Mouse (Mus musculus) cerebellum, adult 9-10 months (tissue): ENCODE results near the gene Noct.

ENCODE experiments used
- DNase-seq: peaks from one replicate; pipeline ENCODE4 v3.0.0; 2022

The Noct gene

DNA sequence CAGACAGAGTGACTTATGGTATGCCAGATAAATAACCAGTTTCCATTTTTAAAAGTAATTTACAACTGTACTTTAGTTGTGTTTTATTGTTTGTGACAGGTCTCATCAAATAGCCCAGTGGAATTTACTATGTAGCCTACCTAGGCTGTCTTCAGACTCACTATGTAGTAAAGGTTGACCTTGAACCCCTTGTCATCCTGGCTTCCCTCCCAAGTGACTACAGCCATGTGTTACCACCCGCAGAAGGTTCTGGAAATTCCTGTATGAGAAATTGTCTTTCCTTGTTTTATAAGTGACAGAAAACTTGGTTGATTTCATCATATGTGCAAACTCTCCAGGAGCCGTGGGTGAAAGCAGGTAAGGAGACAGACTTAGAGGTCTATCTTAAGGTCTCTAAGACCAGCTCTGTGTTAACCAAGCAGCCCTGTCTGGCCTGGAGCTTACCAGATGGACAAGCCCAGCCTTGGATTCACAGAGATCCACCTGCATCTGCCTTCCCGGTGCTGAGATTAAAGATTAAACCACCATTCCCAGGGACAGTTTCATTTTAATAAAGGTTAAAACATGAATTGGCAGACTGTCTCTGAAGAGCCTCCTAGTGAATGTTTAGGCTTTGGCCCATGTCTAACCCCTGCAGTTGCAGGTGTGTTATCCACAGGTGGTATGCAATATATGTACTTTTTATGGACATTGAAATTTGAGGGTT, 8.1 kb downstream of the Noct start:
- no peak for DNase-seq

DNA sequence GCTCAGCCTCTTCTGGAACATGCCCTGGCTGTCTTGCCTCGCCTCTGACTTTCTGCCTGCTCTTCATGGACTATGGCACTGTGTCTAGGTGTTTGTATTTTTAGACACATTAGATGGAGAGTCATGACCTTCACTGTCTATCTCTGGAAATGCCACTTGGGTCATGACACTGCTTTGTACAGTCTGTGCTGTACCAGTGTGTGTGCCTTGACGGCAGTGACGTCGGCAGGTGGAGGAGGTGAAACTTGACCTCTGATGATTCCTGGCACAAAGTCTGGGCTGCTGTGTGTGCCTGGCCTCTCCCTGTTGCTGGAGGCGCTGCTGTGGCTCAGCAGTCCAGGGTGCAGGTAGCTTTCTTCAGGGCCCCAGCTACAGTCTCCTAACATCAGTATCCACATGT, 9.2 kb downstream of the Noct start:
- no peak for DNase-seq

DNA sequence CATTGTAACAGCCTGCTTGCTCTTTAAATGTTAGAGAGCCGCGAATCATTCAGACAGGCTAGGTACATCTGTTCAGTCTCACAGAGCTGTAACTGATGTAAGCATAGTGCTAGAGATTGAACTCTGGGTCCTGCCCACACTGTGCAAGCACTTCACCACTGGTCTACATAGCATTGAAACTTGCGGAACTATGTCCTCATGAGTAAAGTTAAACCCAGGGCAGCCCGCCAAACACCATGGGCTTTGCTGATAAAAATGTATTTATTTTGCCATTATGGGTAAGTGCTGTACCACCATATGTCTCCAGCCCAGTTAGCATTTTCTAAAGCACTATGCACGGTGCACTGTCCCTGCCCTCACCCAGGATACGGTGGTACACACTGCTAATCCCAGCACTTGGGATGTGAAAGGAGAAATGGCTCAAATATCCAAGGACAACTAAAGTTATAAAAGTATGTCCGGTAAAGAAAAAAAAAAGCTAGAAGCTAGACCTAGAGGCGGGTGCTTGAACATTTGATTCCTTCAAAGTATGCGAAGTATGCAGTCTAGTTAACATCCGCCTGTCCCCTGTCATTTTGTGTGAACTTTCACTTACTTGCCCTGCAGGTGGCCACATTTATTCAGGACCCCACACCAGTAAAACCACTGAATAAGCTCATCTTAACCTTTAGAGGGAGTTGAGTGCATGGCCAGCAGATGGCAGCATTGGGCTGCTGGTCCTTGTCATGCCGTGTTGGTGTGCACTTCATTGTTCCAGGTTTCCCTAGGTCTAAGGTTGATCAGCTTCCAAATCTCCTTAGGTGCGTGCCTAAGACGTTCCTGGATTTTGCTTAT, 9.9 kb downstream of the Noct start:
- DNase-seq = peak; percentile 87

GRCm38 (mm10) chr3:51234752-51235055, 10.5 kb downstream of the Noct start:
- no peak for DNase-seq

DNA sequence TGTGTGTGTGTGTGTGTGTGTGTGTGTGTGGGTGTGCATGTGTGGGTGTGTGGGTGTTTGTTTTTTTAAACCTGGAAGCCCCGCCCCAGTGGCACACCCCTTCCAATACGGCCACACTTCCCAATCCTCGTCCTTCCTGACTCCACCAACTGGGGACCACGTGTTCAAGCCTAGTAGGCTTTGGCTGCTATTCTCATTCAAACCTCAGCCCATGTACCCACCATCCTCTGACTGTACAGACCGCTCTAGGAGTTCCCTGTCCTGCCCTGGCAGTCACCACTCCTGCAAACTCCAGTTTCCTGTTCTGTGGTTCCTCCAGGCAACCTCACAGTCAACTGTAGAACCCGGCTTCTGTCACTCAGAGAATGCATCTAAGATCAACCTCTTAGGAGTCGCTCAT, 14.3 kb downstream of the Noct start:
- no peak for DNase-seq

- no peak for DNase-seq
These were observed 15.3 kb downstream of the Noct start for GRCm38 (mm10) chr3:51239541-51239940.

- no peak for DNase-seq
These were observed 23.5 kb downstream of the Noct start for GRCm38 (mm10) chr3:51247704-51248103.

GRCm38 (mm10) chr3:51248600-51248999, 24.4 kb downstream of the Noct start:
- no peak for DNase-seq

GRCm38 (mm10) chr3:51249460-51249859, 25.2 kb downstream of the Noct start:
- DNase-seq = no peak

DNA sequence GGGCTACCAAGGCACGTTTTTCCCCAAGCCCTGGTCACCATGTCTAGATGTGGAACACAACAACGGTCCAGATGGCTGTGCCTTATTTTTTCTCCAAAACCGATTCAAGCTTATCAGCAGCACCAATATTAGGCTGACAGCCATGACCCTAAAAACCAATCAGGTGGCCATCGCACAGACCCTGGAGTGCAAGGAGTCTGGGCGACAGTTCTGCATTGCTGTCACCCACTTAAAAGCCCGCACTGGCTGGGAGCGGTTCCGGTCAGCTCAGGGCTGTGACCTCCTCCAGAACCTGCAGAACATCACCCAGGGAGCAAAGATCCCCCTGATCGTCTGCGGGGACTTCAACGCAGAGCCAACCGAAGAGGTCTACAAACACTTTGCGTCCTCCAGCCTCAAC, 25.6 kb downstream of the Noct start:
- no peak for DNase-seq

- DNase-seq = no peak
These were observed 26.8 kb downstream of the Noct start for GRCm38 (mm10) chr3:51251057-51251456.

DNA sequence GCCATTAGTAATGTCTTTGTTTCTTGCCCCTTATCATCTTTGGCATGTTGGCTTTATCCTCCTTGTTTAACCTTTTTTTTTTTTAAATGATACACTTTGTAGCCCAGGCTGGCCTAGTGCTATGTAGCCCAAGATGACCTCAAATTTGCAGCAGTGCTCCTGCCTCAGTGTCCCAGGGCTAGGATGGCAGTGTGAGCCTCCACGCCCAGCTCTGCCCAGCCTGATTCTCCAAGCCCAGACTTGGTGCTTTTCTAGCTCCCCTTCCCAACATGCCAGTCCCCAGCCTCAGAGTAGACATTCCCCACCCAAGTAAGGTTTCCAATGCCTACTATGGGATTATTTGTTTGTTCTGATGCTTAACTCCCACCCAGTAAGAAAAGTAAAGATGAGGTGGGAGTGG, 28.0 kb downstream of the Noct start:
- no peak for DNase-seq

GRCm38 (mm10) chr3:51252689-51253402, 28.6 kb downstream of the Noct start:
- DNase-seq = no peak

DNA sequence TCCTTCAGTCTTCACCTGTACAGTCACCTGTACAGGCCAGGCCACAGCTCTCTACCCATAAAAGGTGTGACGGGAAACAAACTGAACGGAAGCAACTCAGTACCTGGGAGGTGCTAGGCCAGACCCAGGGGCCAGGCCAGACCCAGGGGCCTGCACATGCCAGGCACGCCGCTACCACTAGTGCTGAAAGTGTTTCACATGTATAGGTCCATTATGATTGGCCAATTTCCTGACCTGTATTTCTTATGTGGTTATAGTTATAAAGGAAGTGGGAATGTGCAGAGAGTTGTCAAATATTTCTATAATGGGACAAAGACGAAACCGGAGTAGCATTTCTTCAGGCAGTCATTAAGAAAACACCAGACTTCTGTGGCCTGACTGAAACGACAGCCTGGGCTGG, 30.5 kb downstream of the Noct start:
- no peak for DNase-seq

DNA sequence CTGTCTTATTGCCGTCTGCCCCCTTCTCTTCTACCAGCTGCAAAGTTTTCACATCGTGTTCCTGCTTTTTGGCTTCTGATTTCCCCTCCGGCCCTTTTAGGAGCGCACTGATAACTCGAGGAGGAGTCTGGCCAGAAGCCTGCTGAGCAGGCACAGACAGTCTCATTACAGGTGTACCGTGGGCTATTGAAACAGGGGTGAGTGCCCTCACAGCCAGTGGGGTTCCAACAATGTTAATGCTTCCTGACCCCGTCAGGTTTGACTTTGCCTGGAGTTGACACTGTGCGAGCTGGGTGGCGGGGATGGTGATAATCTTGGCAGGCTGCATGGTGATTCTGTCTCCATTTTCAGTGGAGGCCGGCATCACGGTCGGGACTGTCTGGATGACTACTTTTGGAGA, 32.2 kb downstream of the Noct start:
- DNase-seq = no peak

- no peak for DNase-seq
These were observed 33.8 kb downstream of the Noct start for GRCm38 (mm10) chr3:51258070-51258469.

- no peak for DNase-seq
These were observed 38.7 kb downstream of the Noct start for GRCm38 (mm10) chr3:51262942-51263341.

GRCm38 (mm10) chr3:51268434-51268833, 44.2 kb downstream of the Noct start:
- no peak for DNase-seq

DNA sequence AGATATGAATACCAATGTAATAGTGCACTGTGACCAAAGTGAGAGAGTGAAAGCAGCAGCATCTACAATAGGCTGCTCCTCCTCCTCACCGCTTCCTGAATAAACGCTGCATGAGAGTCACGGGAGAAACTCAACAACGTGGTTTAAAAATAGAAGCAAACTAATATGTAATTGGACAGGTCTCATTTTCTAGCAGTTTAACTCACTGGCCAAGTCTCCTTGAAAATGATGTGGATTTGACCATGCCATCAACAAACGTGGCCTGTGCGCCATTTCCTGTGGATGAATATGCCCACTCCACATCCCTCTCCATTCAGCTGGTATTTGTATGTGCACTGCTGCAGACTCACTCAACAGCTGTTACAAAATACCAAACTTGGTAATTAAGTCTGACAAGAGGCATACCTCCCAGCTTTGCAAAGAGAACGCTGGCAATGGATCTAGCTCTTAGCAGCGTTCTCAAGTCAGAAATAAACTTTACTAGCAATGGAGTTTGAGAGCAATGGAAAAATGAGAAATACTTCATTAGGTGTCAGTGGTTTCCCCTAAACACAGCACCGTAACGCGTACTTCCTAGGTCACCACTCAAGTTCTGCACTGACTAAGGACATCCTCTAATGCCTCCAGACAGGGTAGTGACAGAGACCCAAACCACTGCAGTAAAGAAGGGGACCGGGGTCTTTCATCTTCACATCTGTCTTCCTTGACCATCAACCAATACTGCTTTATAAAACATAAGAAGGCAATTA, 46.0 kb downstream of the Noct start:
- DNase-seq = no peak

- DNase-seq = peak; percentile 98
These were observed 51.7 kb downstream of the Noct start for GRCm38 (mm10) chr3:51275956-51276398.

- DNase-seq = peak; percentile 68
These were observed 52.3 kb downstream of the Noct start for GRCm38 (mm10) chr3:51276421-51277111.
